Mouse (Mus musculus): ENCODE results near the gene Cited2.

Gene Cited2

DNA sequence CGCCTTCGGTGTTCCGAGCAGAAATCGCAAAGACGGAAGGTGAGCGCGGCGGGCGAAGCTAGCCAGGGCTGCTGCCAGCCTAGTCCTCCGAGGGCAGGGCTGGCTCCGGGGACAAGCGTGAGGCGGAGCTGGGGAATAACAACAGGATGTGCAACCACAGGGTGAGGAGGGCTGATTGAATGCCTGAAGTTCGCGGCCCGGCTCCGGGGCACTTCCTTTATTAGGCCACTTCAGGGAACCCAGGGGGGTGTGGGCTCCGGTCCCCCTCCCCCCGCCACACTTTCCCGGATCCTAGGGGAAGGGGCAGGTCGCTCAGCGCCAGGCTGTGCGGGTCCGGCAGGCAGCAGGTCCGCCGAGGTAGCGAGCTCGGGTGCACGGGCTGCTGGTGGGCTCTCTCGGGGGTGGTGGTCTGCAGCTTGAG is 413 bp downstream of the Cited2 start:
- peak; percentile 37 for DNase-seq (ENCODE audit: extremely low read depth, low read depth)

GRCm38 (mm10) chr10:17723871-17724741 is 1.1 kb downstream of the Cited2 start:
- no peak for DNase-seq (ENCODE audit: extremely low read depth, low read depth)

- no peak for DNase-seq (ENCODE audit: extremely low read depth, low read depth)
Observed at GRCm38 (mm10) chr10:17725037-17725584, 2.1 kb downstream of the Cited2 start.

- no peak for DNase-seq (ENCODE audit: extremely low read depth, low read depth)
Observed at GRCm38 (mm10) chr10:17725644-17726372, 2.8 kb downstream of the Cited2 start.

DNA sequence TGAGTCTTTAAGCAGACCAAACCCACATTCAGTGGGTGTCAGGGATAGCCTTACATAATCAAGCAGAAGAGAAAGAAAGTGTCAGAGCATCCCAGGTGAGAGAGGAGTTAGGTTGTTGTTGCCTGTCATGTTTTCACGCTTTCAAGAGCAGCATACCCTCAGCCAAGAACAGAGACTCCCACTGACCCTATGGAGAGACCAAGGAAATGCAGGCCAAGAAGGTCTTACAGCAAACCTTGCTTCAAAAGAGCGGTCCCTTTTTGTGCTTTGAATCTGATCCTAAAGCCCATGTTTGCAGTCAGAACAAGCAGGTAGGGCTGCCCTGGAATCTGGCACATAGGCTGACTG is 3.3 kb downstream of the Cited2 start:
- DNase-seq (ENCODE audit: extremely low read depth, low read depth), result no peak

DNA sequence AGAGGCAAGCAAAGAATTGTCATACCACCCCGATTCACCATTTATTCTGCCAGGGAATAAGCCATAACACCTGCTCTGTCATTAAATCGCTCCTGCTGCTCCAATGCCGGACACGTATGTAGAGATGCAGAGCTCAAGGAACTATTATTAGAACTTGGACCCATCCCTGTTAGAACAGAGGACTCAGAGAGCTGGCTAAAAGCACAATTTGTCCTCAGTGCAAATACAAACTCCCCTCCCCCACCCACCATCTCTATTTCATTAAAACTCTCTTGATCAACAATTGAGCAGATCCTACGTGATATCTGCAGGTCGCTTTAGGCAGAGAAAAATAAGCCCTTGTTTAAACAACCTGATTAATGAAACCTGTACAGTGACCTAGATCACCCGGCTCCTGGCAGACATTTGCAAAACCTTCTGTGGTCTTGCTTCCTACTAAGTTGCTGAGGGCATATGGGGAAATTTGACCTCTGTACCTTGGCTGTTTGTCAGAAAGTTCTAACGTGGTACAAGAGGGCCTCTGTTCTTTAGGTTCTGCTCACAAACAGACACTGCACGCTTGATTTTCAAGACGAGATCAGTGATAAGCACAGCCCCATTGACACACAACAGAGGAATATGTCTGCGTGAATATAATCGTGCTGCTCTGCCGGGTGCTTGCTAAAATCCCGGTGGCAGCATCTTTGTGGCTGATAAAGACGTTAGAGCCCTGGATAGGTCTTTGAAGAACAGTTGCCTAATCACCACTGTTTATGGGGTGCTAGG is 4.3 kb downstream of the Cited2 start:
- DNase-seq (ENCODE audit: extremely low read depth, low read depth), result peak; percentile 37

- DNase-seq (ENCODE audit: extremely low read depth, low read depth), result no peak
Observed at GRCm38 (mm10) chr10:17727926-17728279, 4.9 kb downstream of the Cited2 start.

GRCm38 (mm10) chr10:17728711-17729110 is 5.7 kb downstream of the Cited2 start:
- DNase-seq (ENCODE audit: extremely low read depth, low read depth), result no peak

GRCm38 (mm10) chr10:17729476-17729875 is 6.5 kb downstream of the Cited2 start:
- DNase-seq (ENCODE audit: extremely low read depth, low read depth), result no peak

- DNase-seq (ENCODE audit: extremely low read depth, low read depth), result peak; percentile 60
Observed at GRCm38 (mm10) chr10:17733057-17733456, 10.0 kb downstream of the Cited2 start.

DNA sequence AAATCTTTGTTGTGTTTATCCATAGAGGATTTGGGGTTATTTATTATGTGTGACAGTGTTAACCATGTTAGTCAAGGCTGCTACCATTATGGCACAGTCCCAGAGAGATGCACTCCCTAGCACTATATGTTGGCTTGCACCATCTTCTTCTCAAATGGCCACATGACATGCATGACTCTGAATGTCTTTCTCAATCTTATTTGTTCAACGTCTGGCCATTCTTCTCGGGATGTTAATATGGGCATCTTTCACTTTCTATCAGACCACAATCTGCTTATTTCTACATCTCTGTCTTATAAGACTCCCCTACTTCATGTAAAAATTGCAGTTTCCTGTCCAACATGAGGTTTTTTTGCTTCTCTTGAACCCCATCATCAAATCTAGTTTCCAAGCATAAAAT is 19.6 kb downstream of the Cited2 start:
- no peak for DNase-seq (ENCODE audit: extremely low read depth, low read depth)

DNA sequence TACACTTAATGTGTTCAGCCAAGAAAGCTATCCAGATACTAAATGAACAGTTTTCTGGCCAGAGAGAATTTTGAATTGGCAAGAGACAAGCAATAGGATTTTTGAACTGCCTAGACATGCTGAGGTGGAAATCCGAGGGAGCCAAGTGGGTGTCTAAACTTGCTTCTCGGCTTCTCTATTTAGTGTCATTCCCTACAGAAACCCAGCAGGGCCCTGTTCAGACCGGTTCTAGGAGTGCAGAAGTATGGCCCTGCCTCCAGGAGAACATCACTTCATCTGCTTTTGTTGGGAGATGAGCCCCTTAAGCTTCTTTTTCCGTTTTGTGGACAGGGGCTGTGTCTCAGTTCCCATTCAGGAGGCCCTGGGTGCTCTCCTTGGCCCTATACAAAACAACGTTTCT is 29.5 kb downstream of the Cited2 start:
- no peak for DNase-seq (ENCODE audit: extremely low read depth, low read depth)

DNA sequence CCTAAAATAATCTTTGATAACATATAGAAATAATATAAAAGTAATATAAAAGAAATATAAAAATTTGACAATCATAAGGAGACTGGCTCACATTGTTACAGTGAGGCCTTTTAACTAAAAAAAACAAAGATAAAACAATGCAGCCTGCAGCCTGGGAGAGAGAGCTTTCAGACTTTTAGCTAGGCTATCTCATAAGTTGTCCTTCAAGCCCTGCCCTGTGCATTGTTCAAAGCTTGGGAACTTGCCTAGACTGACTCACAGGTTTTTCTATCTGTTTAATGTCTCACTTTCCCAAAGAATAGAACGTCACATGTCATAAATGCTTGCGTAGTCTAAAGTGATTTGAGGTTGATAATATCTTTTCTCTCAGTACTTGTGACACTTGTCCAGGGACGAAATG is 36.8 kb downstream of the Cited2 start:
- DNase-seq (ENCODE audit: extremely low read depth, low read depth), result no peak

DNA sequence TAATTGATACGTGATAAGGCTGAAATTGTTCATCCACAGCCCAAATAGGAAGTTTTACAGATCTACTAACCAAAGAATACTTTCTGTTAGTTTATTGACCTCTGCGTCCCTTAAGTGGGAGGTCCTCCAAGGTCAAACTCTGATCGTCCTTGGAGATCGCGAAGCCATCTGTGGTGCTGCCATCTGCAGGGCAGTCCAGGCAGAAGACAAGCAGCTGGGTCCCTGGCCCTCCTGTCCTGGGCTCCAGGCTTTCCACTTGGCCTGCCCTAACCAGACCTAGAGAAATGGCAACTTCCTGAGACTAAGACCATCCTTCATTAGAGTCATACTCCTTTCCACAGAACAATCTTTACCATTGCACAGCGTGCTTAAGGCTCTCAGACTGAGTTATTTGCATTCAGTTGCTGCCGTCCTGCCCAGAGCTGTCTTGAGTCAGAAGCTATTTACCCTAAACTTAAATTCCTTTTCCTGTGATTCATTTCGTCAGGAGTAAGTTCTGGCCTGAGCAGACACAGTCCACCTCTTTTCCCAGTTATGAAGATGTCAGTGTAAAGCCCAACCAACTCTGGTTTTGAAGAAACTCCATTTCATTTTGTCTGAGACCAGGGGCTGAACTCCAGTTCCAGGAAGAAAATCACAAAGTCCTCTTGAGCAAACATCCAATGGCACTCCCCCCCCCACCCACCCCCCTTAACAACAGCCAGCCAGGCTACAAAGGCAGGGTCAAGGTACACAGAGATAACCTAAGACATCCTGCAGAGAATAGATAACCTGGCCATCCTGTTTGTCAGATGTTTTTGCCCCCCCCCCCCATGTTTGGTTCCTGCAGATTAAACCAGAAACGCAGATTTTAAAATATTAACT is 38.0 kb downstream of the Cited2 start:
- no peak for DNase-seq (ENCODE audit: extremely low read depth, low read depth)

- DNase-seq (ENCODE audit: extremely low read depth, low read depth), result no peak
Observed at GRCm38 (mm10) chr10:17761652-17762051, 38.6 kb downstream of the Cited2 start.

- no peak for DNase-seq (ENCODE audit: extremely low read depth, low read depth)
Observed at GRCm38 (mm10) chr10:17762946-17763345, 39.9 kb downstream of the Cited2 start.

DNA sequence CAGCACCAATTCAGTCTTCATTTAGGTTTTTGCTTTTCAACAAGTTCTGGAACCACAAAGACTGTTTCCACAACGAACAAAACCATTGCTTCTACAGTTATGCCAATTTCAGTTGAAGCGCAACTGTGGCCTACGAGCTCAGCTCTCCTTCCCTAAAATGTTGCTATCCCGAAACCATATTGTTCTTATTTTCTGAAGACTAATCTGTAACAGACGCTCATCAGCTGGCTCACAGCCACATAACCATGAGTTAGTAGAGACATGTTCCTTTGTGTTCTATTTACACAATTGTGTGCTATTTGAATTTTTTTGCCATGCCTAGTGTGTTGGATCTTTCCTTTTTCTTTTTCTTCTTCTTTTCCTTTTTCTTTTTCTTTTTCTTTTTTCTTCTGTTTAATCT is 46.8 kb downstream of the Cited2 start:
- DNase-seq (ENCODE audit: extremely low read depth, low read depth), result no peak

- no peak for DNase-seq (ENCODE audit: extremely low read depth, low read depth)
Observed at GRCm38 (mm10) chr10:17772364-17772763, 49.3 kb downstream of the Cited2 start.

DNA sequence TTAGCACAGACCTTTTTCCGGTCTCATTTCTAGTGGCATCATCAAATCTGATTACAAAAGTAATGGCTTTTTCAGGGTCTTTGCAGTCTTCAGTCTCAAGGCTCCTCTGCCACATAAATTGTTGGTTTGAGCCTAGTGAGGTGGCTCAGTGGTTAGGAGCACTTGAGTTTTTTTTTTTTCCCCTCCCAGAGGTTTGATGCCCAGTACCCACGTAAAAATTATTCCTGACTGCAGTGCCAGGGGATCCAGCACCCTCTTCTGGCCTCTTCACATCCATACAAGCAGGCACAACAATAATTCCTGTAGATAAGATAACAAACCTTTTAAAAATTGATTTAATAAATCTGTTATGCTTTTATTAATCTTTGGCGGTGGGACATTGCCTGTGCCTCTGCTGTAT is 51.3 kb downstream of the Cited2 start:
- no peak for DNase-seq (ENCODE audit: extremely low read depth, low read depth)

- DNase-seq (ENCODE audit: extremely low read depth, low read depth), result no peak
Observed at GRCm38 (mm10) chr10:17775079-17775478, 52.1 kb downstream of the Cited2 start.
